Mouse (Mus musculus) kidney, postnatal 0 days (tissue): ENCODE results near the gene Cdc7. TPM values are rescaled to one million over a fixed set of nuclear protein-coding genes. Genes with fewer than 3 reads are reported as not detected.

Experiments
- ATAC-seq: fragments of 200-750 bp; cut with Nextera tagmentation; replicated peaks from 2 replicates; pipeline ENCODE4 v1.8.0; 2017; ENCODE audit warnings: low read depth, moderate number of reproducible peaks, moderate TSS enrichment, moderate library complexity; ENCODE audit not compliant: low FRiP score
- DNase-seq: peaks from one replicate; pipeline ENCODE4 v3.0.0-alpha.2; 2016; ENCODE audit warnings: low spot score
- H3K27ac ChIP-seq: fragments of 300-500 bp; sonication (generic); 2 replicates; pipeline ENCODE4 v1.5.1; 2014; ENCODE audit warnings: mild to moderate bottlenecking
- H3K27me3 ChIP-seq: fragments of 300-500 bp; sonication (generic); 2 replicates; pipeline ENCODE4 v1.6.1; 2014; ENCODE audit warnings: low read length, mixed read lengths; ENCODE audit not compliant: insufficient read depth
- H3K36me3 ChIP-seq: fragments of 300-500 bp; sonication (generic); 2 replicates; pipeline ENCODE4 v1.6.1; 2014; ENCODE audit warnings: low read length, mixed read lengths; ENCODE audit not compliant: insufficient read depth
- H3K4me1 ChIP-seq: fragments of 300-500 bp; sonication (generic); replicated peaks from 2 replicates; pipeline ENCODE4 v1.6.1; 2014; ENCODE audit warnings: antibody characterized with exemption, low read length, mixed read lengths; ENCODE audit not compliant: insufficient read depth
- H3K4me2 ChIP-seq: fragments of 300-500 bp; sonication (generic); 2 replicates; pipeline ENCODE4 v1.6.1; 2014; ENCODE audit warnings: mild to moderate bottlenecking, low read length, moderate library complexity, mixed read lengths
- H3K4me3 ChIP-seq: fragments of 300-500 bp; sonication (generic); replicated peaks from 2 replicates; pipeline ENCODE4 v1.5.1; 2014; ENCODE audit warnings: low read depth, low read length
- H3K9ac ChIP-seq: fragments of 300-500 bp; sonication (generic); 2 replicates; pipeline ENCODE4 v1.6.1; 2014; ENCODE audit warnings: low read depth, low read length
- H3K9me3 ChIP-seq: fragments of 300-500 bp; sonication (generic); replicated peaks from 2 replicates; pipeline ENCODE4 v1.6.1; 2016; ENCODE audit warnings: low read length, inconsistent platforms, mixed read lengths
- CTCF ChIP-seq: IDR thresholded peaks from 2 replicates; pipeline ENCODE4 v1.5.1; 2016; ENCODE audit warnings: antibody characterized with exemption, low read depth, mild to moderate bottlenecking, moderate library complexity
- WGBS: fragments of 180-500 bp; shearing (Covaris S2); extraction: QIAGEN DNeasy Blood & Tissue Kit; methylation state at CpG from one replicate; pipeline ENCODE4 v1.1.7; 2014; 5-methylcytosine and 5-hydroxymethylcytosine counted together
- polyA plus RNA-seq: library from polyadenylated mRNA; unstranded; fragments of >200 nt; fragmentation: Nextera tagmentation; extraction: Ambion mirVana; gene quantifications from 2 replicates; pipeline ENCODE4 v1.2.1, GENCODE M21; 2015

The Cdc7 gene
- polyA plus RNA-seq, 1 experiment from 2014 or later = 14.8 TPM

DNA sequence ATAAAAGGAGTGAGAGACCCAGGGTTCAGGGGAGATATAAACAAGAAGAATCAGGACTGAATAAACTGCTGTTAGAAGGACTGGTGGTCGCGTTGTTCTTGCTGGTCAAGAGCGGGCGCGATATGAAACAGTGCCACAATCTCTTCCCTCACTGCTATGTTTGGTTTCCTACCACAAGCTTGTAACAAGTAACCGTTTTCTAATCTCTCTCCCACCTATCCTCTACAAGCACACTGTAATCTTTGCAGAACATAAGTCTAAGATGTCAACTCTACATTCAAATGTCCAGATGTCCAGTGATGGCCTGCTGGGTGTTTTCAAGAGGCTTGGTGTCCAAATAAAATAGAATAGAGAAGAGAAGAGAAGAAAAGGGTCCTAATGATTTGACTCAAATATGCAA lies 15.4 kb upstream of the Cdc7 start:
- H3K27ac ChIP-seq = no peak overlapping the region
- DNase-seq (no peak), ATAC-seq (no peak)
- no peak overlapping the region for H3K4me2 ChIP-seq
- H3K4me3 ChIP-seq = no peak overlapping the region
- no peaks in the 10 kb centered on the region for H3K27me3 ChIP-seq
- no peak overlapping the region for H3K9ac ChIP-seq
- no peaks in the 10 kb centered on the region for H3K36me3 ChIP-seq
- TF ChIP-seq CTCF = no peak
- no peaks in the 10 kb centered on the region for H3K4me1 ChIP-seq
- 85% methylated on average over 6 of the region's 6 CpGs for WGBS
- no peaks in the 10 kb centered on the region for H3K9me3 ChIP-seq

DNA sequence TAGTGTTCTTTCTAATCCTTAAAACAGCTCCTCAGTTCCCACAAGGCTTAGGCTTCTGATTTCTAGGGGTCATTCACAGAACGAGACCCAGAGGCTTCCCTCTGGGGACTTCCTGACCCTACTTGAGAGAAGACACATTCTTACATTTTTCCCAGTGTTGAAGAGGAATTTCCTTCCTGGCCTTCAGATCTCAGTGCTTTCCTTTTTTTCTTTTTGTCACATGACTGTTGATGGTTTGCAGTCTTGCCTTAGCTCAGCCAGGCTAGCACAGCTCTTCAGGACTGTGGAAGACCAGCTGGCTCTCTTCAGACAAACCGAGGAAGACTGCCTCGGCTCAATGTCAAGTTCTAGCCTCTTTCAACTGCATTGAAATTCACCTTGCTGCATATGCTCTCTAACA lies 7.7 kb upstream of the Cdc7 start:
- no peak overlapping the region for H3K27ac ChIP-seq

DNA sequence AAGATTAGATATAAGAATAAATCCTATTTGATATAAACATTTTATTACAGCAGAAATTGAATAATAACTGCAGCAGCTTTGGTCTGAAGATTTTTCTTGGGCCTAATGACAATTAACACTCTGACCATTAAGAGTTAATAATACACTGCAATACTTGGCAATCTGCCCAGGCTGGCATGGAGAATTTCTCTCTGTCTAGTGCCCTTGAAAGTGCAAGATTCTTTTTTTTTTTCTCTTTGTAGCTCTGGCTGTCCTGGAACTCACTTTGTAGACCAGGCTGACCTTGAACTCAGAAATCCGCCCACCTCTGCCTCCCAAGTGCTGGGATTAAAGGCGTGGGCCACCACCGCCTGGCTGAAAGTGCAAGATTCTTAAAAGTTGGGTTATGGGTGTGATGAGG lies 5.1 kb upstream of the Cdc7 start:
- no peaks in the 10 kb centered on the region for H3K36me3 ChIP-seq
- H3K9me3 ChIP-seq = no peaks in the 10 kb centered on the region
- no peaks in the 10 kb centered on the region for H3K4me1 ChIP-seq
- WGBS = 91% methylated on average over 3 of the region's 3 CpGs
- no peak for TF ChIP-seq CTCF
- no peak overlapping the region for H3K4me3 ChIP-seq
- no peak overlapping the region for H3K4me2 ChIP-seq
- no peak overlapping the region for H3K9ac ChIP-seq
- ATAC-seq (no peak), DNase-seq (no peak)
- no peaks in the 10 kb centered on the region for H3K27me3 ChIP-seq
- no peak overlapping the region for H3K27ac ChIP-seq

More for the DNA sequence above, 7.7 kb upstream of the Cdc7 start:
- H3K9ac ChIP-seq = no peak overlapping the region
- H3K27me3 ChIP-seq = no peaks in the 10 kb centered on the region
- no peak for TF ChIP-seq CTCF
- H3K4me1 ChIP-seq = no peaks in the 10 kb centered on the region
- no peaks in the 10 kb centered on the region for H3K36me3 ChIP-seq
- no peaks in the 10 kb centered on the region for H3K9me3 ChIP-seq
- DNase-seq = peak; percentile 87
- no peak overlapping the region for H3K4me2 ChIP-seq
- peak; percentile 43; the same call in 1 of the 2 replicates for ATAC-seq
- H3K4me3 ChIP-seq = no peak overlapping the region
- WGBS = 52% methylated on average over 3 of the region's 3 CpGs

DNA sequence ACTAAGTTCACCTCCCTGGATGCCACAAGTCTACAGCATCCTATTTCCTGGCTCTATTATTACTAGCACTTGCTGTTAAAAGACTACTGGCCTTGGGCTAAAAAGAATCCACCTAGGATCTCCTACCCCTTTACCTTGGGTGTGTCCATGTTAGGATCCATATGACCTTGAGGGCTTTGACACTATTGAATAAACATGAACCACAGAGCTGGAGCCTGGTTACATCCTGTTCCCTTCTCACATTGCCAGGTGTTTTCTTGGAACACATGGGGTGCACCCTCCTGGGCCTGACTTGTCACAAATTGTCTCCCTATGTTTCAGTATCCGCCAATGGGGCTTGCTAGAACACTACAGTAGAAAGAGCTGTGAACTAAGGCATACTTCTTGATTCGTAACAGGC lies 3.7 kb upstream of the Cdc7 start:
- Histone ChIP-seq H3K4me2 (no peak overlapping the region), H3K36me3 (no peaks in the 10 kb centered on the region), H3K27me3 (no peaks in the 10 kb centered on the region), H3K27ac (no peak overlapping the region), H3K4me1 (no peaks in the 10 kb centered on the region), H3K9me3 (no peaks in the 10 kb centered on the region), H3K4me3 (no peak overlapping the region), H3K9ac (no peak overlapping the region)
- WGBS = 94% methylated on average over 2 of the region's 2 CpGs
- no peak for DNase-seq
- ATAC-seq = no peak
- TF ChIP-seq CTCF = no peak

DNA sequence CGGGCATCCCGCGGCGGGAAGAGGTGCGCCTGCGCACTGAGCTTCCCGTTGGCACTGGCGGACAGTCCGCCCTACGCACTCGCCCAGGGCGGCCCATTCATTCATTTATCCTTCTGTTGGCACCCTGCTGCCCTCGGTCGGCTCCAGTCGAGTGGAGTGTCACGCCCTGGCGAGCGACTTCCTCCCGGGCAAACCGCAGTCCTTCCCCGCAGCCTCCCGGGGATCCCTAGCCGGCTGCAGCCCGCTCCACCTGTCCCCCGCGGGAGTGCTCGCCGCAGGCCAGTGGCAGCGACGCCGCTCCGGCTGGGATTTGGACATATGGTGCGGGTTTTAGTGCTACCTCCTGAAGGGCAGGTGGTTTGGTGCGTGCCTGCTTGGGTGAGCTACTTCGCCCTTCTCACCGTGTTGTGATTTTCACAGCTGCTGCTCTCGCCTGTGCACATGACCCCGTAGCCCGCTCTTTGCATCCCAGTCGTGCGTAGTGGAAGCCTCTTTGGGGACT lies 442 bp downstream of the Cdc7 start:
- peak overlapping the region; percentile 89 for H3K4me2 ChIP-seq
- peak; percentile 18 for DNase-seq
- H3K27ac ChIP-seq = 0 out of 2 replicates have a peak overlapping the region, but pooled peaks have one; percentile 33
- no peak for TF ChIP-seq CTCF
- H3K4me3 ChIP-seq = peak overlapping the region; percentile 71
- no peaks in the 10 kb centered on the region for H3K9me3 ChIP-seq
- H3K9ac ChIP-seq = peak overlapping the region; percentile 59
- no peaks in the 10 kb centered on the region for H3K4me1 ChIP-seq
- WGBS = 0% methylated on average over 41 of the region's 41 CpGs
- H3K27me3 ChIP-seq = no peaks in the 10 kb centered on the region
- peak; percentile 84 for ATAC-seq
- H3K36me3 ChIP-seq = no peaks in the 10 kb centered on the region

DNA sequence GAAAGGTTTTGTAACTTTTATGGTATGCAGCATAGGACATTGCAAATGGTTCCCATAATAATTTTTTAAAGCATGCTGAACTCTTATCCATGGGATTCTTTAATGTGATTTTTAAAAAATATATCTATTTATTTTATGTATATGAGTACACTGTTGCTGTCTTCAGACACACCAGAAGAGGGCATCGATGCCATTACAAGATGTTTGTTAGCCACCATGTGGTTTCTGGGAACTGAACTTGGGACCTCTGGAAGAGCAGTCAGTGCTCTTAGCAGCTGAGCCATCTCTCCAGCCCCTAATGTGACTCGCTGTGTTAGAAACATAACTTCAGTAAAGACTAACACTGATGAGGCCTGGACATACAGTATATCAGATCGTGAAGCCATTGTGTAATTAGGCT lies 2.3 kb downstream of the Cdc7 start:
- Histone ChIP-seq H3K27me3 (no peaks in the 10 kb centered on the region), H3K4me1 (no peaks in the 10 kb centered on the region), H3K9me3 (no peaks in the 10 kb centered on the region), H3K4me3 (no peak overlapping the region), H3K36me3 (0 out of 2 replicates have a peak, but pooled peaks cover 3% of the 10 kb centered on the region), H3K4me2 (no peak overlapping the region), H3K9ac (no peak overlapping the region), H3K27ac (no peak overlapping the region)
- 89% methylated on average over 3 of the region's 3 CpGs for WGBS
- ATAC-seq (no peak), DNase-seq (no peak)
- no peak; the same call in 1 of the 2 replicates for TF ChIP-seq CTCF

DNA sequence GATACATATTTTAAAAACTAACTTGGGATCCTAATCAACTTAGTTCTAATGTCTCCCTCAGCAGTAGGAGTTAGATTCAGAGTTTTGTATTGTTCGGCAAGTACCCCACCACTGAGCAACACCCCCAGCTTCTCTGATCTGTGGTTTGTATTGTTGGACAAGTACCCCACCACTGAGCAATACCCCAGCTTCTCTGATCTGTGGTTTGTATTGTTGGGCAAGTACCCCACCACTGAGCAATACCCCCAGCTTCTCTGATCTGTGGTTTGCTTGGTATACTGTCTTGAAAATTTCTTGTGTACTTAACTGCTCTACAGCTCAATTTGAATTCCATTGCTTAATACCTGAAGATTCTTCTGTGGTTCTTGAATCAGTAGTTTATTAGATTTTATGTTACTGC lies 3.5 kb downstream of the Cdc7 start:
- no peak for TF ChIP-seq CTCF
- DNase-seq = no peak
- H3K27ac ChIP-seq = no peak overlapping the region
- H3K36me3 ChIP-seq = 0 out of 2 replicates have a peak, but pooled peaks cover 6% of the 10 kb centered on the region
- no peaks in the 10 kb centered on the region for H3K9me3 ChIP-seq
- H3K27me3 ChIP-seq = no peaks in the 10 kb centered on the region
- 93% methylated on average over 1 of the region's 1 CpGs for WGBS
- H3K4me2 ChIP-seq = no peak overlapping the region
- H3K9ac ChIP-seq = no peak overlapping the region
- no peaks in the 10 kb centered on the region for H3K4me1 ChIP-seq
- no peak for ATAC-seq
- H3K4me3 ChIP-seq = no peak overlapping the region
